Mouse (Mus musculus) embryonic fibroblast, embryonic 13.5 days (primary cell): ENCODE measurements around the gene Tmem182.

Experiments used
- CTCF ChIP-seq: IDR thresholded peaks from 2 replicates; pipeline ENCODE4 v1.5.1; 2011; ENCODE audit warnings: mild to moderate bottlenecking, control low read depth, low read length, moderate library complexity, borderline replicate concordance; ENCODE audit not compliant: insufficient read depth
- POLR2A ChIP-seq: IDR thresholded peaks from 2 replicates; pipeline ENCODE4 v1.6.1; 2011; ENCODE audit warnings: low read depth, mild to moderate bottlenecking, control low read depth, low read length, moderate library complexity

GRCm38 (mm10) chr1:40774040-40774439, 31.4 kb upstream of the Tmem182 start:
- TF ChIP-seq CTCF (no peak), POLR2A (no peak)
